Mouse (Mus musculus) monocyte, adult 2 months (primary cell): ENCODE data around the gene Acer2.

Source experiments
- DNase-seq, 2 experiments: peaks; one replicate each; pipeline ENCODE4 v3.0.0; 2022; ENCODE audit warnings: low spot score in 2 of 2, low read depth in 1 of 2

Gene Acer2

GRCm38 (mm10) chr4:86948794-86949193 lies 74.6 kb downstream of the Acer2 start:
- no peak for DNase-seq

- no peak for DNase-seq
These were observed 79.3 kb downstream of the Acer2 start for GRCm38 (mm10) chr4:86953519-86953918.

- no peak for DNase-seq
These were observed 81.3 kb downstream of the Acer2 start for GRCm38 (mm10) chr4:86955448-86955847.

- no peak for DNase-seq
These were observed 83.6 kb downstream of the Acer2 start for GRCm38 (mm10) chr4:86957576-86958411.

GRCm38 (mm10) chr4:86977272-86977671 lies 103.1 kb downstream of the Acer2 start:
- no peak for DNase-seq
